Mouse (Mus musculus): ENCODE data around the gene Aspscr1. TPM values are rescaled to one million over a fixed set of nuclear protein-coding genes. Genes with fewer than 3 reads are reported as not detected.
"Not testable (repeated sequence)": the region's sequence is repeated elsewhere in the genome, so short reads cannot be mapped to it uniquely, and the experiment has no call there.

Aspscr1 gene
- total RNA-seq, 2 experiments from 2014 or later: 79.1 TPM

DNA sequence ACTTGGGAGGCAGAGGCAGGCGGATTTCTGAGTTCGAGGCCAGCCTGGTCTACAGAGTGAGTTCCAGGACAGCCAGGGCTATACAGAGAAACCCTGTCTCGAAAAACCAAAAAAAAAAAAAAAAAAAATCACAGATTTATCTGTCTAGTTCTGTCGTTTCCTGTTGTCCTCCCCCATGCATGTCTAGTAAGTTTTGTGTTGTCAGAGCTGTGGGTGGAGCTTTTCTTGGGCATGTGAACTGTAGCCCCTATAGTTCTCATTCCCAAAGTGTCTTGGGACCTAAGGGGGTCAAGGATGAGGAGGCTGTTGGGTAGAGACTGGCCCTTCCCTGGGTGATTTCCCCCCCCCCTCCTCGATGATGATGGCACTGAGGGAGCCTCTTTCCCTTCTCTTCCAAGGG, 3.1 kb downstream of the Aspscr1 start:
- intact Hi-C loops (cut with DNase I); DNase-seq: not testable (repeated sequence)

DNA sequence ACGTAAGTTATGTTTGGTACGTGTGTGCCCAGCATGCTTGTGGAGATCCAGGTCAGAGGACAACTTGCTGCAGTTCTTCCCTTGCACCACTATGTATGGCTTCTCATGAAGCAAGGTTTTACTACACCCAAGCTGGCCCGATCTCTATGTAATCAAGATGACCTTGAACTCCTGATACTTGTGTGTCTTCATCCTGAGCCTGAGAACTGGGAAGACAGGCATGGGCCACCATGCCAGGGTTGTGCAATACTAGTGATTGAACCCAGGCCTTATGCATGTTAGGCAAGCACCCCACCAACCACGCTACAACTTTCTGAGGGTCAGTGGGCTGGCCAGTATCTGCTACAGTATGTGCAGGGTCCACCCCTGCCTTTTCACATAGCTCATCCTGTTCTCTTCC, 4.2 kb downstream of the Aspscr1 start:
- DNase-seq: no peak
- intact Hi-C loops (cut with DNase I): no loop called here

DNA sequence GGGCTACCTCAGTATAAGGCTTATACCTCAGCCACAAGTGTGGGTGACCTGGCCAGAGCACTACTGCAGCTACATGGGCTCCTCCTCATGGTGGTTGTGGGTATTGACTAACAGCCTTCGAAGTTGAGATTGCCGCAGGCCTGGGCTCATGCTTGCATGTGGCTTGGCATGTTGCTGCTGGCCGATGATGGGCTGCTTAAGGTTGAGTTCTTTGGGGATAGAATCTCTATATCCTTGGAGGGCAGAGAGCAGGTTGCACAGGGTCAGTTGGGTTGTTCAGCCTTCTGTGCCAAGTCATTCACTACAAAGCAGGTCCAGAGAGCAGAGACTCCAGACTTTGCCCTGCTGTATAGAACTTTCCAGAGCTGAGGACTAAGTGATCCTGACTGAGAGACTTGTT, 7.1 kb downstream of the Aspscr1 start:
- DNase-seq: no peak
- intact Hi-C loops (cut with DNase I): no loop called here

DNA sequence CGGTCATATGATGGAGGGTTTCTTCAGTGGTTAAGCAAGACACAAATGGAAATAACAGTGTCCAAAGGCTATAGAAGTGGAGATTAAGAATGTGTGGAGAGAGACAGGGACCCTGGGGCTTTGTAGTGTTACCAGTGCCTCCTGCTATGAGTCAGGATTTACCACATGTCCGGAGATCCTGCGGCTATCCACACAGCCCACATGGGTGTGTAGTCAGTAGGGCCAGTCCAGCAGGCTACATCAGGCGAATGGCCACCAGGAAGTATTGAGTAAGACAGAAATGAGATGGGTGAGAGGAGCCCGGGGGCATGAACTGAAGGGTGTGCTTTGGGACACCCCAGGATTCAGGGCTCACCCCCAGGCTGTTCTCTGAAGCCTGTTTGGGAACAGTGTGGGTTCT, 9.9 kb downstream of the Aspscr1 start:
- intact Hi-C loops (cut with DNase I): no loop called here
- no peak for DNase-seq

DNA sequence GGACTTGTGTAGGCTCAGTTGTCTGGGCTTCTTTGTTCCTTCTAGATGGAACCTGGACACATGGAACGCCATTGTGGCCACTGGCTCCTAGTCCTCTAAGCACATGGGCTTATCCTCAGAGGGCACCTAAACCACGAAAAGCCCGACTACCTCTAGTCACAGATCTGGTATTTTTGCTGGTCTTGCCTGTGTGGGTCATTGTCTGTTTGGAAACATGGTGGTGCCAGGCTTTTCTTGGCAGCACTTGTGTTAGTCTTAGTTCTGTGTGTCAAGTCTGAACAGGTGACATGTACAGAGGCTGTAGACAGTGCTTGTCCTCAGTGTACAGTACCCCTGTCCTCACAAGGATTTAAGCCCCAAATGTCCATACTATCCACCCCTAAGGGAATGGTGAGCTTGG, 10.8 kb downstream of the Aspscr1 start:
- no peak for DNase-seq
- intact Hi-C loops (cut with DNase I): no loop called here

DNA sequence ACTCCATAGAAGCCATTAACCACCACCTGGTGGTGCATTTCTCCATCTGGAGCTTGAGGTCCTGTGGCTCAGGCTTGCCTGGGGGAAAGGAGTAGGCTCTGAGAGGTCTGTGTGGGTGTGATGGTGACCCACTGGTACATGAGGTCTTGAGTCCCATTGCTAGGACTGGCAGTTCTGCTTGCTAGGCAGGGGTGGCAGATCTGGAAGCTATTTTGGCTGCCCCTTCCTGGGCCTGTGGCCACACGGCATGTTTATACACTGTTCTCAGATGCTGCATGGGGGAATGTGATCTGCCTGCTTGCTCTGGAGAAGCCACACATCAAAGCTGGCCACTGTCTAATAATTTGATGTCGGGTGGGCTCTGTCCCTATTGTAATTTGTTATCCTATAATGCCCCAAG, 11.3 kb downstream of the Aspscr1 start:
- intact Hi-C loops (cut with DNase I): no loop called here
- no peak for DNase-seq

DNA sequence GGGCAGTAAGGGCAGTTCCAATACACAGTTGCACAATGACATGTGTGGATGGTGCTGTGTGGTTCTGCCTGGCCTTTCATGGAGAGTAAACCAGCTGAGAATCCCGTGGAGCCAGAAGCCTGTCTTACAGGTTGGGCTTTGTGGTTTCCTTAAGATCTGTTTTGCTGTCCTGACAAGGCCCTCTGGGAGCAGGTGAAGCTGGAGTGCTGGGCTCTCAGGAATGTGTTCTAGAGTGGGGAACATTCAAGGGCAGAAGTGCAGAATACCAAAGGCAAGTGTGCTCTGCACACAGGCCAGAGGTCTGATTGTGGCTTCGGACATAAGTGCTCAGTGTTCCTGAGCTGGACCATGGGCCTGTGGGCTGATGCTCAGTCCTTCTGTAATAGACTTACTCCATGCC, 11.9 kb downstream of the Aspscr1 start:
- DNase-seq: no peak
- intact Hi-C loops (cut with DNase I): no loop called here

DNA sequence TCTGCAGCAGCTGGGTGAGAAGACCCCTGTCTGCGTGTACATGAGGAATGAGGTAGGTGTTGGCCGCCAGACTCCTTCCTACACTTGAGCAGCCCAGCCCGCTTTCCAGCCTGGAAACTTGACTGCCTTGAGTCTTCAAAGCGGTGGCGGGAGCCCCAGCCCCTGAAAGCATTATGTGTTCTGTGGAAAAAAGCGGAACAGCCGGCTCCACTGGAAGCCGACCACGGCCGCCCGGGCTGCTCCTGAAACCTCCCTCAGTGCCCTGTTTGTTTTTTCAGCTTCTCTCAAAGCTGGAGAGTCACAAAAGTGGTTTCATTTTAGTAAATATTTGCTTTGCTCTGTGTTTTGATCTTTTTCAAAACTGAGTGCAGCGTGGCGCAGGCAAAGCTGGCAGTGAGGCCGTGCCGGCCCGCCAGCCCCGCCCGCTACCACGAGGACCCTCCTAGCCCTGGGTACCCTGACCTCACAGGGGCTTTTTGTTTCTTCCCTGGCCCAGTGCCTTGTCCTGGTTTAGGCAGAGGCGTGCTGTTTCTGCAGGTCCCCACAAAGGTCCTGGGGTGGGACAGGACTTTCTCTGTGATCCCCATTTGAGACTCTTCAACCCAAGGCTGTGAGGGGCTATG, 14.0 kb downstream of the Aspscr1 start:
- DNase-seq: no peak
- intact Hi-C loops (cut with DNase I): no loop called here

DNA sequence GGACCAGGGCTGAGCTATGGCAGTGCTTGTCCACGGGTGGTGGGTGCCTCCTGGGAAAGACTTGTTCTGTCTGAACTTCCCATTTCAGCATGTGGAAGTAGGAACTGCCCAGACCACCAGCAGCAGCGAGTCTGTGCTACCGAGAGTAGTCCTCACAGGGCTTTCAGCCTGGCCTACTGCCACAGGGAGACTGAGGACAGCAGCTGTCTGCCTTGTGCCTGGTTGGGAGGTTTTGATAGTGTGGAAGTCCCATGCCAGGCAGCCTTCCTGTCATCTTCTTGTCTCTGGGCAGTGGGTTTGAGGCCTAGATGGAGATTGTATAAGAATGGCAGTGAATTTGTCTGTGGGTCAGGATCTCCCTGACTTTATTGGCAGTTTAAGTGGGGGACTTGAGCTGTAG, 16.6 kb downstream of the Aspscr1 start:
- DNase-seq: no peak
- intact Hi-C loops (cut with DNase I): no loop called here

DNA sequence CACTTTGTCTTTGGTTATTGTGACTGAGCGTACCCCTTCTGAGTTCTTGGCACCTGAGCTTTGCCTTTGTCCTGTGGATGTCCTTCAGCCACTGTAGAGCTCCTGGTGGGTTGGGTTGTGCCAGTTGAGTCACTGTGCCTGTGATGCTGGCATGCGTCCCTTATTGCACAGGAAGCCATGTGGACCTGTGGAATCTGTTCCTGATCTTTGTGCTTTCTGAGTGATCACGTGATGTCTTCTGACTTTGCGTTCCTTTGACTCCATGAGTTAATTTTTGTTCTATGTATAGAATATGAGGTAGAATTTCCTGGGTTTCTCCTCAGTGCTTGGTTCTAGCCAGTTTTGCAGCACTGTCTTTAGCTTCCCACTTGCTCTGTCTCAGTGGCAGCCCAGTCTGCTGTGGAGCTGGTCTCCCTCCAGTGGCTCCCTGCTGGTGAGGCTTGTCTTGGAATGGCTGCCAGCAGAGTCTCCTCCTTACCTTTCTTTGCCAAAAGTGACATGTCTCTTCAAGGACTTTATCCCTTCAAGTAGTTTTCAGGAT, 19.8 kb downstream of the Aspscr1 start:
- intact Hi-C loops (cut with DNase I): no loop called here
- no peak for DNase-seq

DNA sequence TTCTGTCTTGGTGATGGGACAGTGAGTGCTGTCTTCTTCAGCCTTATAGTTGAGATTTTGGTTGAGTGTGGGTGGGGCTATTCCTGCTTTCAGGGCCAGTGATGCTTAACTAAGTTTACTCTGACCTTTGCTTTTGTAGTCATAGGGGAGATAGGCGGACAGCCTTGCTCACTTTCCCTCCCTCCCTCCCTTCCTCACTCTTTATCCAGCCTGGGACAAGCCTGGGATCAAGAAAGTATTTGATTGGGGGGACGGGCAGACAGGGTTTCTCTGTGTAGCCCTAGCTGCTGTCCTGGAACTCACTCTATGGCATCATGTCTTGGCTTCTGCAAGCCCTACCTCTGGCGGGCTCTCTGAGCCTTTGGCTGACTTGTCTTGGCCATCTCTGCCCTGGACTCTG, 20.7 kb downstream of the Aspscr1 start:
- no peak for DNase-seq
- intact Hi-C loops (cut with DNase I): no loop called here

DNA sequence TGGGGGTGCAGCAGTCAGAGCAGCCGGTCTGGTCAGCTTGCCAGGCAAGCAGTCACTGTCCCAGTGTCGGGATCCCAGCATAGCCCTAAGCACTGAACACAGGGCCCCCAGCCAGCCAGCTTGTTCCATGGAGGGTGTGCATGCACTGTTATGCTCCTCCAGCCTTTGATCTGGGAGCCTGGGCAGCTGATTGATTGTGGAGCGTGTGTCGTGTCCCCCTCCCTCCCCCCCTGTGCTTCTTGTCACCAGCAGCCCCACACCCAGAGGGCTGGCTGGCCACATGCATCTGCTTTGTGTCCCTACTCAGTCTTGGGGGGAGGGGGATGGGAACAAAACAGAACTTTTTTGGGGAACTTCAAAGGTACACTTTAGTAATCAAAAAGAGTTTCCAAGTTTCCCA, 22.4 kb downstream of the Aspscr1 start:
- peak; percentile 68 for DNase-seq
- intact Hi-C loops (cut with DNase I): no loop called here

DNA sequence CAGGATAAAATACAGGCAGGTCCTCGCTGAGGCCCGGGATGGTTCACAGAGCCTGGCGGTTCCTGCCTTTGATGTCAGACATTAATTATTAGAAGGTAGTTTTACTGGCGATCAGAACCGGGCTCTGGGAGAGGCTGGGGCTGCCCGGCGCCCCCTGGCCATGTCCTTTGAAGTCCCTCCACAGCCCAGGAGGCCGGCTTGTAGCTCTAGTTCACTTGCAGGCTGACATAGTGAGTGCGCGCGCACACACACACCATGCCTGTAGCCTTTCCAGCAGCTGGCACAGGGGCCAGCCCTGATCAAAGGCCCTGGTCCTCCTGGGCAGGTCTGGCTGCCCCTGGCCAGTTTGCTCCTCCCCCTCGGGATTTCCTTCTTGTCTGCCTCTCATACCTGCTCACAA, 22.9 kb downstream of the Aspscr1 start:
- no peak for DNase-seq
- intact Hi-C loops (cut with DNase I): no loop called here

DNA sequence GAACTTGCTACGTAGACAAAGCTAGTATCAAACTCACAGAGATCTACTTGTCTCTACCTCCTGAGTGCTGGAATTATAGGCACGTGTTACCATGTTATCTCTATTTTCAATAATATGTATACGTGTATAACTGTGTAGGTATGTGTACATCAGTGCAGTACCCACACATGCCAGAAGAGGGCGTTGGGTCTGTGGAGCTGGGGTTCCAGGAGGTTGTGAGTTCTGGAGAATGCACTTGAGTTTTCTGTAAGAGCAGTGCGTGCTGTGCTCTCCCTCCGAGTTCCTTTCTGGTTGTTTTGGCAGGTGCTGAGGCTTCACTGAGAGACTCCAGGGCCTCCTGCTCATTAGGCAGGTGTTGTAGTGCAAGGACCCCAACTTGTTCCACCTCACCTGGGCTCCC, 23.8 kb downstream of the Aspscr1 start:
- DNase-seq: no peak
- intact Hi-C loops (cut with DNase I): no loop called here

DNA sequence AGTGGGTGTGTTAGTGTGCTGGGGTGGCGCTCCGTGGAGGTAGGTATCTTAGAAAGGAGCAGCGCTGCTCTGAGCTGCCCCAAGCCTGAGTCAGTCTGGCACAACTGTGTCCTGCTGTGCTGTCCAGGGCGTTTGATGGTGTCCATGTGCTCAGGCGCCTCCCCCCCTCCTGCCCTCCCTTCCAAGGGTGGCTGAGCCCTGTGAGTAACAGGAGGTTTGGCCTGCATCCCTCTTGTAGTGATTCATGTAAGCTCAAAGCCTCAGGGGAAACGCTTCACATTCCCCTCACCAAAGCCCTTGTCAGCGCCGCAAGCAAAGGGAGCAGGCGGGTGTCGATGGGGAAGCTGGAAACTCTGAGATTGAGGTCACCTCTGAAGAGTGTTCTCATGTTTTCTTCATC, 25.0 kb downstream of the Aspscr1 start:
- intact Hi-C loops (cut with DNase I): no loop called here
- no peak for DNase-seq

DNA sequence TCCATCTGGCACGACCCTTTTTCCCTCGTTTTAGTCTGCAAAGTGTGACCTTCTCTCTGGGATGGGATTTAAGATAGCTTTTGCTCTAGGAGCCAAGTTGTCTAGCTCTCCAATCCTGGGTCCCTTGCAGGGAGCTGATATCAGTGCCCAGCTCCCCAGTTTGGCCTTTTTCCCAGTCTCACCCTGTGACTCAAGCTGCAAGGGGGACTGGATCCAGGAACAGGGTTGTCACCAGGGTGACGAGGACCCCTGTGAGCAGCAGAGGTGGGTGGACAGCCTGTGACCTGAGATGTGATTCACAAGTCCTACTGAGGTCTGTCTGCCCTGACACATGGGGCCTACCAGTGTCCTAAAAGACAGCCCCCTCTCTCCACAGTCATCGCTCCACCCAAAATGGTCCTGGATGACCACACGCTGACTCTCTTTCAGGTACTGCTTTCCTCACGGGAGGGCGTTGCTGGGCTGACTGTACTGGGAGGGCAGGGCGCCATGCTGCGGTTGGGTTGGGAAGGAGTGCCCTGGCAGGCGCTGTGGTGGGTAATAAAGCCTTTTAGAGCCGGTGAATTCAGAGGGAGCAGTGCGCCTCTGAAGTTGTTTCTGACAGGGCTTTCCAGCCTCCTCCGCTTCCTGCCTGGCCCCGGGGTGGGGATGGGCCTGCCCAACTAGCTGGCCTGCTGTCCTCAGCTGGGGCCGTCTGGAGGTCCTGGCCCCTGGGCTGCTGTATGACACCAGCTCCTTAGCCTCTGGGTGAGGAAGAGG, 31.1 kb downstream of the Aspscr1 start:
- intact Hi-C loops (cut with DNase I): no loop called here
- DNase-seq: no peak

DNA sequence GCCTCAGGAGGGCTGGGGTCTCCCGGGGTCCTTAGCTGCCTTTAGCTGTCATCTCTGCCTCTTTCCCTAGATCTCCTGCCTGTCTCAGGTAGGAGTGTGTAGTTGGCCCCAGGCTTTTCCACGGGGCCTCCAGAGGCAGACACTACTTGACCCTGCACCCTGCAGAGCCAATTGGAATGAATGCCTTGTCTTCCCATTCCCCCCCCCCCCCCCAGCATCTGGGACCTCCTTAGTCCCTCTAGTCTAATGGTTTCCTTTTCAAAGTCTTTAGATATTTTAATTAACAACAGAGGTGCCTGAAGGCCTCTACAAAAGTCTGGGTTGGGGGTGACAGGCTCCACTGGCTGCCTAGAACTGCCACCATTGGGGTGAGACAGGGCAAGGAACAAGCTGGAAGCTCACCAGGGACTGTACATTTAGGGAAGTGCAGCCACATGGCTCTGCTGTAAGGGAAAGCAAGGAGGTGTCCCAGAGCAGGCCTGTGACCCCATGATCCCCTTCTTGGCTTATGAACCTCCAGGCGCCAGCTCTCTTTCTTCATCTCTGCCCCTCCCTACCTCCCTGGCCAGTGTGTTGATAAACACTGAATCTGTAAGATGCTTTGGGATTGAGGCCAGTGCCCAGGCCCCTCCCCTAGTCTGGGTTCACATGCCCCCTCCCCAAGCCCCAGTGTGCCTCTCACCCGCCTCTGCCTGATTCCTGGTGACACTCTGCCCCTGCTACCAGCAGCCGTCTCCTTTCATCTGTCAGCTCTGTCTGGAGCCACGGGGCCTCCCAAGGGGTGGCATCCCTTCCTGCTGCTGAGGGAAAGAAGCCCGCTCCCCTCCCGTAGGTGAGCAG, 31.9 kb downstream of the Aspscr1 start:
- no peak for DNase-seq
- intact Hi-C loops (cut with DNase I): no loop called here

DNA sequence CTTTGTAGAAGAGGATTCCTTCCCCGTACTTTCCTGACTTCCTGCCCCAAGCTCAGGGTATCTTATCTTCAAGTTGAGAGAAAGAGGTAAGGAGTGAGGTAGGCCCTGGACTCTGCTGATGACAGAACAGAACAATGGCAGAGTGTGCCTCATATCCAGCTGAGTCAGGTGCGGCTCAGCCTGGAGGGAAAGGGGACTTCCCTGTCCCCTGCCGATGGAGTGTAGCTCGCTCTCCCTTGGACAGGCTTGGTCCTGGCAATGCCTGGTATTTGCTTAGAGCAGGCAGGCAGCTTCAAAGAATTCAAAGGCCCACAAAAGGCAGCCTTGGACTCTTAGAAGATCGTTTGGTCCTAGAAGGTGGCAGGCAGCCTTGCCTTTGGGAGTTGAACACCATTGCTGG, 33.3 kb downstream of the Aspscr1 start:
- no peak for DNase-seq
- intact Hi-C loops (cut with DNase I): no loop called here

DNA sequence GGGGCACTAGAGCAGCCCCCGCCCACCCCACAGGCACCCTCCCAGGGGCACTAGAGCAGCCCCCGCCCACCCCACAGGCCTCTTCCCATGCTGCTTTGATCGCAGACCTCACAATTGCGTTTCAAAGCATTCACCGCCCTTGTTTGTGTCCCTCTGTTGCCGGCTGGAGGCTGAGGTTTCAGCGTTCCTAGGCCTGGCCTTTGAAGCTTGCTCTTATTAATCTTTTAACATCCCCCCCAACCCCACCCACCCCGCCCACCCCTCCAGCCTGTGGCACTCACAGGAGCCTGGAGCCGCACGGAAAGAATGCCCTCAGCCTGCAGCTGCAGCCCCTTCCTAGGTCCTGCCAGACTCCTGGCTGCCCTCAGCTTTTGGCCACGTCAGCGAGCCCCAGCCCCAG, 34.5 kb downstream of the Aspscr1 start:
- intact Hi-C loops (cut with DNase I): no loop called here
- no peak for DNase-seq

DNA sequence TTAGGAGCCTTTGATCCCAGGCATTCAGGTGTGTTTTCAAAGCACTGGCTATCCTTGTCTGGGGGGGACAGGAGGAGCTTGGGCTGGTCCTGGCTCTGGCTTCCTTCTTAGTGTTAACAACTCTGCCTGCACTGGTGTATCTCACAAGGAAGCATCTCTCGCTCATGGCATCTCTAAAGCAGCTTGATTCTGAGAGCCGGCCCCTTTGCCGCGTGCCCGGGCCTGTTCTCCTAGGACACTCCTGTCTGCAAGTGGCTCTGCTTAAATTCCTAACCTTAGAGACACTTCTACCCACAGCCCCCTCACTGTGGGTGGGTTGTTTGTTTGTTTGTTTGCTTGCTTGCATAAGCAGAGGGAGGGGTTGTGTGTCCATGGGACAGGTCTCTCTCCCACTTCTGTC, 35.2 kb downstream of the Aspscr1 start:
- intact Hi-C loops (cut with DNase I): no loop called here
- DNase-seq: no peak

DNA sequence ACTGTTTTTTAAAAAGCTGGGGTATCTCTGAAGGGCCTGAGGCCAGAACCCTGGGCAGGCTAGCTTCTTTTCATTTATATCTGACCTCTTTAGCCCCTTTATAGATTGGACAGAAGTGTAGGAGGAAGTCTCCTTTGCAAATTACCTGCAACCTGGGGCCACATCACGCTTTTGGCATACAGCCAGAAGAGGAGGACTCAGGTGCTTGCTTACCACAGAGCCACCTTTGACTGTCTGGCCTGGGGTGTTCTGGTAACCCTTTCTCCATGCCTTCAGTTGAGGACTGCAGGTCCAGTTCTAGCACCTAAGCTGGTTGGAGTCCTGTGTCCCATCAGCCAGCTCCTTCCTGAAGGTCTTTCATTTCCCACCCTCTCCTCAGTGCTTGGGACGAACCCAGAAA, 36.8 kb downstream of the Aspscr1 start:
- intact Hi-C loops (cut with DNase I): no loop called here
- no peak for DNase-seq

DNA sequence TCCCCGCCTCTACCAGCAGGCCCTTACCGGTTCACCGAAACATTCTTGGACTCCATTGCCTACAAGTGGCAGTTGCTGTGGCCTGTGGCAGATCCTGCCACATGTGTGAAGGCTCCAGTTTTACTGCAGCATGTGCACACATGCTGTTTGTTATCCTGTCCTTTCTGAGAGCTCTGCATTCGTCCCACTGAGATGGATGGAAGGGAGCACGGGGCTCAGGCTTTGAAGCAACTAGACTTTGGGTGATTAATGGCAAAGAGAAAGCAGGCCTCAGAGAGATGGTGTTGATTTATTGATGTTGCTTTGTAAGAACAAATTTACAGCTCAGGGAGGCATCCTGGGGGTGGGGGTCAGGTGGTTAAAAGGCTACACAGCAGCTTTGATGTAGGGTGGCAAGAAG, 37.9 kb downstream of the Aspscr1 start:
- no peak for DNase-seq
- intact Hi-C loops (cut with DNase I): loop anchor here (5.0 to 10.0 kb wide), 2 partner anchors 48 to 86 kb away; partner anchors contain the start of genes Notum and Sirt7
